Mouse (Mus musculus): ENCODE measurements around the gene Adamtsl4. TPM values are rescaled to one million over a fixed set of nuclear protein-coding genes. Genes with fewer than 3 reads are reported as not detected.
"Not testable (repeated sequence)": the region's sequence is repeated elsewhere in the genome, so short reads cannot be mapped to it uniquely, and the experiment has no call there.

Gene Adamtsl4
- total RNA-seq, 2 experiments from 2014 or later = 5.0 to 5.1 TPM

- no peak for DNase-seq
Measured at GRCm38 (mm10) chr3:95659948-95660347, 27.8 kb downstream of the Adamtsl4 start.

- DNase-seq = peak; percentile 62
Measured at GRCm38 (mm10) chr3:95658868-95659712, 28.6 kb downstream of the Adamtsl4 start.

- DNase-seq = peak; percentile 92 to 93
Measured at GRCm38 (mm10) chr3:95658236-95658867, 29.4 kb downstream of the Adamtsl4 start, which contains the start of gene Mcl1. TSS of gene Mcl1 (plus strand) at chr3:95658788.

GRCm38 (mm10) chr3:95657711-95658110 lies 30.0 kb downstream of the Adamtsl4 start:
- DNase-seq = no peak

GRCm38 (mm10) chr3:95657108-95657507 lies 30.6 kb downstream of the Adamtsl4 start:
- no peak for DNase-seq

- no peak for DNase-seq
Measured at GRCm38 (mm10) chr3:95655437-95655836, 32.3 kb downstream of the Adamtsl4 start.

GRCm38 (mm10) chr3:95654371-95654770 lies 33.3 kb downstream of the Adamtsl4 start:
- not testable (repeated sequence) for DNase-seq

- DNase-seq = no peak
Measured at GRCm38 (mm10) chr3:95653473-95654034, 34.2 kb downstream of the Adamtsl4 start.

GRCm38 (mm10) chr3:95652871-95653270 lies 34.8 kb downstream of the Adamtsl4 start:
- DNase-seq = no peak

GRCm38 (mm10) chr3:95652204-95652811 lies 35.4 kb downstream of the Adamtsl4 start:
- no peak for DNase-seq

- no peak for DNase-seq
Measured at GRCm38 (mm10) chr3:95651391-95652203, 36.1 kb downstream of the Adamtsl4 start.

- no peak for DNase-seq
Measured at GRCm38 (mm10) chr3:95651033-95651373, 36.7 kb downstream of the Adamtsl4 start.

- DNase-seq = no peak
Measured at GRCm38 (mm10) chr3:95650276-95651032, 37.3 kb downstream of the Adamtsl4 start.

- no peak for DNase-seq
Measured at GRCm38 (mm10) chr3:95648016-95648415, 39.7 kb downstream of the Adamtsl4 start.

GRCm38 (mm10) chr3:95645313-95646235 lies 42.1 kb downstream of the Adamtsl4 start:
- DNase-seq = no peak

- DNase-seq = no peak
Measured at GRCm38 (mm10) chr3:95643097-95643496, 44.6 kb downstream of the Adamtsl4 start.

GRCm38 (mm10) chr3:95639694-95640093 lies 48.0 kb downstream of the Adamtsl4 start:
- DNase-seq = no peak

GRCm38 (mm10) chr3:95636072-95636471 lies 51.6 kb downstream of the Adamtsl4 start:
- no peak for DNase-seq

GRCm38 (mm10) chr3:95635636-95636035 lies 52.1 kb downstream of the Adamtsl4 start:
- no peak for DNase-seq

Data from layer of hippocampus, postnatal 36 days (tissue).